Mouse (Mus musculus) intestine, embryonic 16.5 days (tissue): Measurements from ENCODE around the gene Stmn3. TPM values are rescaled to one million over a fixed set of nuclear protein-coding genes. Genes with fewer than 3 reads are reported as not detected.

Experiments
- ATAC-seq: fragments of 200-750 bp; cut with Nextera tagmentation; 2 replicates; pipeline ENCODE4 v1.8.0; 2017; ENCODE audit warnings: moderate TSS enrichment, moderate library complexity
- H3K27ac ChIP-seq: fragments of 300-500 bp; sonication (generic); 2 replicates; pipeline ENCODE4 v1.5.1; 2014; ENCODE audit warnings: mild to moderate bottlenecking, low read length
- H3K27me3 ChIP-seq: fragments of 300-500 bp; sonication (generic); replicated peaks from 2 replicates; pipeline ENCODE4 v1.6.1; 2014; ENCODE audit warnings: low read length, control low read depth, mixed read lengths; ENCODE audit not compliant: control insufficient read depth, insufficient read depth
- H3K36me3 ChIP-seq: fragments of 300-500 bp; sonication (generic); 2 replicates; pipeline ENCODE4 v1.6.1; 2014; ENCODE audit warnings: low read length, control low read depth; ENCODE audit not compliant: control insufficient read depth, insufficient read depth
- H3K4me1 ChIP-seq: fragments of 300-500 bp; sonication (generic); 2 replicates; pipeline ENCODE4 v1.6.1; 2014; ENCODE audit warnings: low read length, control low read depth, mixed read lengths; ENCODE audit not compliant: control insufficient read depth, insufficient read depth
- H3K4me2 ChIP-seq: fragments of 300-500 bp; sonication (generic); 2 replicates; pipeline ENCODE4 v1.6.1; 2014; ENCODE audit warnings: low read depth, low read length, control low read depth
- H3K4me3 ChIP-seq: fragments of 300-500 bp; sonication (generic); 2 replicates; pipeline ENCODE4 v1.5.1; 2014; ENCODE audit warnings: mild to moderate bottlenecking, low read length
- H3K9ac ChIP-seq: fragments of 300-500 bp; sonication (generic); 2 replicates; pipeline ENCODE4 v1.6.1; 2014; ENCODE audit warnings: low read depth, low read length
- H3K9me3 ChIP-seq: fragments of 300-500 bp; sonication (generic); 2 replicates; pipeline ENCODE4 v1.6.1; 2016; ENCODE audit warnings: low read length, control low read depth; ENCODE audit not compliant: control insufficient read depth
- WGBS: fragments of 180-500 bp; shearing (Covaris S2); extraction: QIAGEN DNeasy Blood & Tissue Kit; methylation state at CpG from one replicate; pipeline ENCODE4 v1.1.7; 2014; 5-methylcytosine and 5-hydroxymethylcytosine counted together
- polyA plus RNA-seq: library from polyadenylated mRNA; unstranded; fragments of >200 nt; fragmentation: Nextera tagmentation; extraction: Ambion mirVana; gene quantifications from 2 replicates; pipeline ENCODE4 v1.2.1, GENCODE M21; 2015

Gene Stmn3
- polyA plus RNA-seq, 1 experiment from 2014 or later = 40.2 TPM

GRCm38 (mm10) chr2:181273829-181274228 is 40.5 kb downstream of the Stmn3 start:
- 0 out of 2 replicates have a peak, but pooled peaks cover 3% of the 10 kb centered on the region for H3K36me3 ChIP-seq
- H3K27me3 ChIP-seq = no peaks in the 10 kb centered on the region
- H3K4me3 ChIP-seq = no peak overlapping the region
- no peaks in the 10 kb centered on the region for H3K9me3 ChIP-seq
- 89% methylated on average over 2 of the region's 2 CpGs for WGBS
- ATAC-seq = no peak
- no peak overlapping the region for H3K9ac ChIP-seq
- no peaks in the 10 kb centered on the region for H3K4me1 ChIP-seq
- no peak overlapping the region for H3K4me2 ChIP-seq
- H3K27ac ChIP-seq = no peak overlapping the region

GRCm38 (mm10) chr2:181272092-181272491 is 42.2 kb downstream of the Stmn3 start:
- no peak overlapping the region for H3K4me3 ChIP-seq
- 0 out of 2 replicates have a peak, but pooled peaks cover 3% of the 10 kb centered on the region for H3K36me3 ChIP-seq
- no peak overlapping the region for H3K27ac ChIP-seq
- no peaks in the 10 kb centered on the region for H3K27me3 ChIP-seq
- H3K4me2 ChIP-seq = no peak overlapping the region
- no peaks in the 10 kb centered on the region for H3K4me1 ChIP-seq
- no peak overlapping the region for H3K9ac ChIP-seq
- no peak for ATAC-seq
- 86% methylated on average over 2 of the region's 2 CpGs for WGBS
- H3K9me3 ChIP-seq = no peaks in the 10 kb centered on the region

GRCm38 (mm10) chr2:181266839-181267238 is 47.5 kb downstream of the Stmn3 start:
- Histone ChIP-seq H3K4me3 (no peak overlapping the region), H3K27ac (no peak overlapping the region), H3K4me1 (no peaks in the 10 kb centered on the region), H3K9me3 (no peaks in the 10 kb centered on the region), H3K27me3 (no peaks in the 10 kb centered on the region), H3K36me3 (0 out of 2 replicates have a peak, but pooled peaks cover 2% of the 10 kb centered on the region), H3K9ac (no peak overlapping the region), H3K4me2 (no peak overlapping the region)
- 96% methylated on average over 2 of the region's 2 CpGs for WGBS
- ATAC-seq = no peak

Other genes starting within 250 kb of the Stmn3 start
- gene Kcnq2, start 179.2 kb downstream of the Stmn3 start, polyA plus RNA-seq = 0.75 and 1.0 TPM in 2 replicates
- 0.06 TPM in 2 replicates for gene Eef1a2, start 157.5 kb downstream of the Stmn3 start, polyA plus RNA-seq
- 275 and 287 TPM in 2 replicates for gene Ppdpf, start 127.3 kb downstream of the Stmn3 start, polyA plus RNA-seq
- gene Ptk6, start 111.7 kb downstream of the Stmn3 start, polyA plus RNA-seq = 0.45 and 0.70 TPM in 2 replicates
- gene Srms, start 101.3 kb downstream of the Stmn3 start, polyA plus RNA-seq = 0.10 and 0.20 TPM in 2 replicates
- 0.18 TPM in 1 of 2 replicates, not detected in the other for gene Fndc11, start 94.5 kb downstream of the Stmn3 start, polyA plus RNA-seq
- gene Helz2, start 72.5 kb downstream of the Stmn3 start, polyA plus RNA-seq = 2.2 and 3.7 TPM in 2 replicates
- gene Gmeb2, start 26.5 kb downstream of the Stmn3 start, polyA plus RNA-seq = 11.7 and 12.9 TPM in 2 replicates
- 31.0 and 32.0 TPM in 2 replicates for gene Rtel1, start 5.2 kb upstream of the Stmn3 start, polyA plus RNA-seq
- 36.9 and 38.5 TPM in 2 replicates for gene Zgpat, start 50.4 kb upstream of the Stmn3 start, polyA plus RNA-seq
- gene Arfrp1, start 50.9 kb upstream of the Stmn3 start, polyA plus RNA-seq = 52.5 and 54.0 TPM in 2 replicates
- 16.3 and 16.8 TPM in 2 replicates for gene Lime1, start 65.6 kb upstream of the Stmn3 start, polyA plus RNA-seq
- gene Zbtb46, start 144.9 kb upstream of the Stmn3 start, polyA plus RNA-seq = 6.1 and 6.5 TPM in 2 replicates
- 0.07 and 0.10 TPM in 2 replicates for gene Abhd16b, start 178.7 kb upstream of the Stmn3 start, polyA plus RNA-seq
- 122 and 134 TPM in 2 replicates for gene Tpd52l2, start 182.6 kb upstream of the Stmn3 start, polyA plus RNA-seq
- 73.5 and 74.1 TPM in 2 replicates for gene Dnajc5, start 206.0 kb upstream of the Stmn3 start, polyA plus RNA-seq